Mouse (Mus musculus) E14TG2a.4 (cell line): ENCODE measurements around the gene Rin2.

ENCODE experiments used
- CTCF ChIP-seq: conservative IDR thresholded peaks from 2 replicates; pipeline ENCODE4 v1.5.1; 2014; ENCODE audit warnings: low read length
- POU5F1 ChIP-seq: IDR thresholded peaks from 2 replicates; pipeline ENCODE4 v1.6.1; 2014; ENCODE audit warnings: low read length, borderline replicate concordance

DNA sequence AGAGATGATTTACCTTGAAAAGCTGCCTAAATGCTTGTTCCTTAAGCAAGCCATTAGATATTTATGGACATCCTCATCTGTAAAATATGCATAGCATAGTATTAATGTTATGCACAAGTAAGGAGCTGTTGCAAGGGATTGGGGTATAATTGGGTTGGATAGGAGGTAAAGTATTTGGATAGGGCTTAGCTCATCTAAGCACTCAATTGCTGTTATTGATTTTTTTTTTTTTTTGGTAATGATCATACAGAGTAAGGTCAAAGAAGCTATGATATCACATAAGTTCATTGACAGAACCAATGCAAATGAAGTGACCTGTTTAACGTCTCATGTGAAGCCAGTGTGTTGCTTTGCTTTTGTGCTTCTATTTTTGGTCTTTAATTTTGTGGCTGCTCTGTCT, 198.9 kb downstream of the Rin2 start:
- TF ChIP-seq CTCF (no peak), POU5F1 (no peak)
